Mouse (Mus musculus) small intestine, adult 2 months (tissue): ENCODE data around the gene Glt1d1.
A peak's percentile ranks its signal among the peaks of the same experiment; 100 is the strongest.

Experiments
- CTCF ChIP-seq: fragments of 200-500 bp; IDR thresholded peaks from 2 replicates; pipeline ENCODE4 v1.5.1; 2012; ENCODE audit warnings: low read depth, mild to moderate bottlenecking, control low read depth, inconsistent platforms, low read length, moderate library complexity, mixed read lengths; ENCODE audit not compliant: insufficient replicate concordance, insufficient read length; ENCODE audit errors: extremely low read depth
- POLR2A ChIP-seq: fragments of 200-500 bp; IDR thresholded peaks from 2 replicates; pipeline ENCODE4 v1.6.1; 2012; ENCODE audit warnings: low read depth, mild to moderate bottlenecking, control low read depth, inconsistent platforms, low read length, moderate library complexity

DNA sequence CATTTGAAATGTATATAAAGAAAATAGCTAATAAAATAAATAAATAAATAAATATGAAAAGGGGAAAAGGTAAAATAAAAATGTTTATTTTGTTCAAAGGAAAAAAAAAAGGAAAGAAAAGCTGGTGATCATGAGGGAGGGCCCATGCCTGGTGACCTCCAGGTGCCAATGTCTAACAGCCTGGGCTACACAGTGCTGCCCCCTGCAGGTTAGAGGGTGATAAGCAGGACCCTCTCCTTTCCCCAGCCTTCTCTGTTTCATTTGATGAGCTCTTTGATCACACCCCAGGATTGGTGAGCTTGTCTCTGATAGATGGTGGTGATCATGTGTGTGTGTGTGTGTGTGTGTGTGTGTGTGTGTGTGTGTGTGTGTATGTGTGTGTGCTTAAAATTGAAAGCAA is 17.0 kb downstream of the Glt1d1 start:
- peak; percentile 26; the same call in 1 of the 2 replicates for TF ChIP-seq CTCF
- no peak for TF ChIP-seq POLR2A
